Mouse (Mus musculus) hindbrain, embryonic 14.5 days (tissue): Measurements from ENCODE around the gene Meltf. TPM values are rescaled to one million over a fixed set of nuclear protein-coding genes. Genes with fewer than 3 reads are reported as not detected.

Experiments
- ATAC-seq: fragments of 200-750 bp; cut with Nextera tagmentation; 2 replicates; pipeline ENCODE4 v1.8.0; 2017; ENCODE audit warnings: moderate number of reproducible peaks, mild to moderate bottlenecking, moderate TSS enrichment, moderate library complexity; ENCODE audit not compliant: low FRiP score
- DNase-seq: peaks from one replicate; pipeline ENCODE4 v3.0.0-alpha.2; 2015; ENCODE audit warnings: low spot score
- H3K27ac ChIP-seq: fragments of 300-500 bp; sonication (generic); 2 replicates; pipeline ENCODE4 v1.5.1; 2014; ENCODE audit warnings: mild to moderate bottlenecking, moderate library complexity
- H3K27me3 ChIP-seq: fragments of 300-500 bp; sonication (generic); 2 replicates; pipeline ENCODE4 v1.6.1; 2014; ENCODE audit warnings: mild to moderate bottlenecking, low read length, mixed read lengths; ENCODE audit not compliant: control insufficient read depth, insufficient read depth
- H3K36me3 ChIP-seq: fragments of 300-500 bp; sonication (generic); replicated peaks from 2 replicates; pipeline ENCODE4 v1.6.1; 2014; ENCODE audit not compliant: control insufficient read depth, insufficient read depth
- H3K4me1 ChIP-seq: fragments of 300-500 bp; sonication (generic); replicated peaks from 2 replicates; pipeline ENCODE4 v1.6.1; 2014; ENCODE audit warnings: antibody characterized with exemption, low read length, mixed read lengths; ENCODE audit not compliant: control insufficient read depth, insufficient read depth
- H3K4me2 ChIP-seq: fragments of 300-500 bp; sonication (generic); replicated peaks from 2 replicates; pipeline ENCODE4 v1.6.1; 2014; ENCODE audit warnings: mild to moderate bottlenecking, moderate library complexity
- H3K4me3 ChIP-seq: fragments of 300-500 bp; sonication (generic); replicated peaks from 2 replicates; pipeline ENCODE4 v1.5.1; 2014; ENCODE audit warnings: mild to moderate bottlenecking, low read length
- H3K9ac ChIP-seq: fragments of 300-500 bp; sonication (generic); 2 replicates; pipeline ENCODE4 v1.6.1; 2014
- H3K9me3 ChIP-seq: fragments of 300-500 bp; sonication (generic); 2 replicates; pipeline ENCODE4 v1.6.1; 2016; ENCODE audit warnings: low read length; ENCODE audit not compliant: control insufficient read depth
- WGBS: fragments of 180-500 bp; shearing (Covaris S2); extraction: QIAGEN DNeasy Blood & Tissue Kit; methylation state at CpG from one replicate; pipeline ENCODE4 v1.1.7; 2014; 5-methylcytosine and 5-hydroxymethylcytosine counted together
- polyA plus RNA-seq: library from polyadenylated mRNA; unstranded; fragments of >200 nt; fragmentation: Nextera tagmentation; extraction: Ambion mirVana; gene quantifications from 2 replicates; pipeline ENCODE4 v1.2.1, GENCODE M21; 2014

The Meltf gene
- polyA plus RNA-seq = 0.17 and 0.22 TPM in 2 replicates

DNA sequence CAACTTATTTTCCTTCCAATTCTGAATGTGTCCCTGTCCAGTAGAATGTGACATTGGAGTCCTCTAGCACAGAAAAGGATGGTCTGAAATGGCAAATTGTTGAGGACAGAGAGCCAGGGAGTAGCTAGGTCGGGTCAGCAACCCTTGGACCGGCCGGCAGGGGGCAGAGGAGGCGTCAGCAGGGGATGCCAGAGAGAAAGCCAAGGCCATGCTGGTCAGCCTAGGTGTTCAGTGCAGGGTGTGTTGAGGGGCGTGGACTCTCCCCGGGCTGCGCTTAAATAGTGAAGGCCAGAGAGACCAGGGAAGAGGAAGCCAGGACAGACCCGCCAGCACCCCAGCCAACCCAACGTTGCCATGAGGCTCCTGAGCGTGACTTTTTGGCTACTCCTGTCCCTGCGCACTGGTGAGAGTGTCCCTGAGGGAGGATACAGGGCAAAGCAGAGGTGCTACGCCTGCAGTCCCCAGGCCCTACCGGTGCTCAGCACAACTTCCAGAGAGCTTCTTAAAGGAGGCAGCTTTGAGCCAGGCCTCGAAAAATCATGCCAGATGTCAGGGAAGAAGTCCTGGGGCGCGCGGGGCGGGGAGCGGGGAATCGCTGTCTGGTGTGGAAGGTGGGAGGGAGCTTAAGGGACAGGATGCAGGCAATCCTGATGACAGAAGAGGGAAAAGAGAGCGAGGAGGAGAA is at the start of gene Meltf:
TSS of gene Meltf (plus strand) at position 238 of the 685 bp plus-strand sequence.
- no peak within 1 kb of the TSS for H3K4me3 ChIP-seq
- H3K36me3 ChIP-seq = 0 out of 2 replicates have a peak, but pooled peaks cover 15% of the 10 kb centered on the region
- ATAC-seq (peak; percentile 52; the same call in 1 of the 2 replicates), DNase-seq (peak; percentile 49)
- H3K27ac ChIP-seq = no peak within 1 kb of the TSS
- WGBS = 29% methylated on average over 21 of the region's 21 CpGs
- H3K9ac ChIP-seq = no peak within 1 kb of the TSS
- H3K27me3 ChIP-seq = no peaks in the 10 kb centered on the region
- H3K4me2 ChIP-seq = no peak within 1 kb of the TSS
- H3K9me3 ChIP-seq = no peaks in the 10 kb centered on the region
- H3K4me1 ChIP-seq = no peaks in the 10 kb centered on the region

DNA sequence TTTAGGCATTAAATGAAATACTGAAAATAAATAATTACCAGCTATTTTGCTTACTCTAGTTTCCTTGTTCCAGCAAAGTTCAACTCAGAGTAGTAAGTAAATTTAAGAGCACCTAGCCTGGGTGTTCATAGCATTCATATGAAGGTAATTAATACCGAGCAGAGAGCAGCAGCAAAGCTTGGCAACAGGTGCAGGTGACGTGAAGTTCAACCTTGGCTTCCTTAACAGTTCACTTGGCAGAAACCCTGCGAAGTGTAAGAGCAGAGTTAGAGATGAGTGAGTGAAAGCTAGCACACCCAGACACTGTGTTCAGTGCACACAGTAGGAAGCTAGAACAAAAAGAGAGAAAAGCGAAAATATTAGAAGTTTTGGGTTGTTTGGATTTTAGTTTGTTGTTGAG is 47.9 kb upstream of the Meltf start:
- no peaks in the 10 kb centered on the region for H3K9me3 ChIP-seq
- H3K4me3 ChIP-seq = no peak overlapping the region
- H3K4me1 ChIP-seq = no peaks in the 10 kb centered on the region
- H3K4me2 ChIP-seq = no peak overlapping the region
- no peak for DNase-seq
- WGBS = 89% methylated on average over 4 of the region's 4 CpGs
- H3K9ac ChIP-seq = no peak overlapping the region
- H3K36me3 ChIP-seq = 0 out of 2 replicates have a peak, but pooled peaks cover 6% of the 10 kb centered on the region
- no peak overlapping the region for H3K27ac ChIP-seq
- no peak for ATAC-seq
- H3K27me3 ChIP-seq = no peaks in the 10 kb centered on the region

DNA sequence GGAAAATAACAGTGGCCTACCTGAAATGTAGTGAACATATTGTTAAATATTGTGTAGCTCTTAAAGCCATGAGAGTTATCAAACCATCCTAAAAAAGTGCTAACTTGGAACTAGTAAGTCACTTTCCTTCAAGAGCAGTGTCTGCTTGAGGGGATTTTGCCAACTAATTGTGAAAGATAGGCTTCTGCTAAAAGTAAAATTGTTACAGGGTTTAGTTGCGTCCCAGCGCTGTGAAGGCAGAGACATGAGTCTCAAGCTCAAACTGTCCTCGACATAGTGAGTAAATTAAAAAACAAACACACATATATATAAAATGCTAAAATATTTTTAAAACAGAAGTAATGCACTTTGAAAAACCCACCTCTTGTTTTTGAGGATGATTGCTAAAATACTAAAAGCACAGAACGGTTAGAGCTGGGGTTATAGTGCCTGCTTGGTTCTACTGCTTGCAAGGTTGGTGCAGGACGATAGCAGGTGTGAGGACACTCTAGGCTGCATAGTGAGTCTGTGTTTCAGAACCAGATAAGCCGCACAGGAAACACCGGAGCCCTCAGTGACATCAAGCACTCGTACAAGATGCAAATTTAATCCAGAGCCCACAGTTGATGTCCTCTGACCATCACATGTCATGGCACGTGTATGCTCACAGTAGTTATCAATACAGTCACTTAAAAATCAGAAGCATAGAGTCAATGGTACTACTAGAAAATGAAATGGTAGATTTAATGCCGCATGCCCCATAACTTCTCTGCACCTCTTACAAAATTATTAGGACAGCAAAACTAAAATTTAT is 45.8 kb upstream of the Meltf start:
- WGBS = 96% methylated on average over 10 of the region's 10 CpGs
- Histone ChIP-seq H3K27ac (no peak overlapping the region), H3K9ac (no peak overlapping the region), H3K4me1 (no peaks in the 10 kb centered on the region), H3K9me3 (no peaks in the 10 kb centered on the region), H3K36me3 (0 out of 2 replicates have a peak, but pooled peaks cover 6% of the 10 kb centered on the region), H3K27me3 (no peaks in the 10 kb centered on the region), H3K4me2 (no peak overlapping the region), H3K4me3 (no peak overlapping the region)
- DNase-seq (no peak), ATAC-seq (no peak)

DNA sequence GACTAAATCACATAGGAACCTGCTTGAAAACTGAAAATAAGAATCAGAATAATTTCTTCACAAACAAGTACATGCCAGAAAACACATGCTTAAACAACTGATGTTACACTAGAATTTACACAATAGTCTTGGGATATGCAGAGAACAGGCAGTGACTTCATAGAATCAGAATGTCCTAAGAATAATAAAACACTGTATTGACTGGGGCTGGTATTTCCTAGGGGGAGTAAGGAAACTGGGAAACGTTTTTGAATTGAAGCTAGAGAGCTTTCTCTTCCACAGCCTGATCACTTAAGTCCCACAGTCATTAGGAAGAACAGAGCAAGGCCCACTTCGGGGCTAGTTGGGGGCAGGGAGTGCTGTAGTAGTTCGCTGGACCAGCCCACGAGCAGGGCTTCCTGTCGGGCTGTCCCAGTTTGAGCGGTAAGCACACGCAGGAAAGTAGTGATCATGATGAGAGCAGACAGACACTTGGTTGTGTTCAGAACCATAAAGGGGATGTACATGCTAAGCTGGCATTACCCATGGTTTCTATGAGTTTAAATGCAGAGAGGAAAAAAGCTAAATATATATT is 44.5 kb upstream of the Meltf start:
- H3K9ac ChIP-seq = no peak overlapping the region
- H3K4me2 ChIP-seq = no peak overlapping the region
- no peaks in the 10 kb centered on the region for H3K27me3 ChIP-seq
- H3K27ac ChIP-seq = no peak overlapping the region
- DNase-seq = no peak
- peaks cover 14% of the 10 kb centered on the region; the same call in 1 of the 2 replicates for H3K36me3 ChIP-seq
- no peaks in the 10 kb centered on the region for H3K9me3 ChIP-seq
- H3K4me3 ChIP-seq = no peak overlapping the region
- H3K4me1 ChIP-seq = no peaks in the 10 kb centered on the region
- ATAC-seq = no peak
- WGBS = 85% methylated on average over 7 of the region's 7 CpGs

DNA sequence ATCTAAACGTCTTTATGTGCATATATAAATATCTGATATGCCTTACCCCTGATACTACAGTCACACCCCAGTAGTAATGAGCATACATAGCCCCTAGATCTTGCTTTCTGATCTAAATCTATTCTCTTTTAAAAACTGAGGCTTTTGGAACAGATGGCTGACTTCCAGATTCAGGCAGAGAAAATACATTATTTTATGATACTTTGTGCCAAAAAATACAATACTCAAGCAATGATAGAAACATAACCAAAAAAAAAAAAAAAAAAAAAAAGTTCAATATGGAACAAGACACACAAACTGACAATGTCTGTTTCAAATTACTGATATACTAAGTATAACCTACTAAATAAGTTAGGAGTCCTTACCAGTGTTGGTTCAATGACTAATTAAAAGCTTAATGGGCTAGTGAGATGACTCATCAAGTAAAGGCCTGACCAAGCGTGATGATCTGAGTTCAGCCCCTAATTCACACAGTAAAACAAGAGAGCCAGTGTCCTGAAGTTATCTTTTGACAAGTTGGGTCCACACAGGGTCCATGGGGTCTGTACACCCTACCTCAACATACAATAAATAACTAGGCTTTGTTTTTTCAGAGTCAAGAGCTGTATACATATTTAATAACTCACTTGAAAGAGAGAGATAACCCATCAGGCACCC is 43.8 kb upstream of the Meltf start:
- ATAC-seq (no peak), DNase-seq (no peak)
- peaks cover 8% of the 10 kb centered on the region; the same call in 1 of the 2 replicates for H3K36me3 ChIP-seq
- no peaks in the 10 kb centered on the region for H3K4me1 ChIP-seq
- no peak overlapping the region for H3K9ac ChIP-seq
- H3K27me3 ChIP-seq = no peaks in the 10 kb centered on the region
- no peak overlapping the region for H3K27ac ChIP-seq
- H3K9me3 ChIP-seq = no peaks in the 10 kb centered on the region
- H3K4me2 ChIP-seq = no peak overlapping the region
- no peak overlapping the region for H3K4me3 ChIP-seq
- 83% methylated on average over 2 of the region's 2 CpGs for WGBS

DNA sequence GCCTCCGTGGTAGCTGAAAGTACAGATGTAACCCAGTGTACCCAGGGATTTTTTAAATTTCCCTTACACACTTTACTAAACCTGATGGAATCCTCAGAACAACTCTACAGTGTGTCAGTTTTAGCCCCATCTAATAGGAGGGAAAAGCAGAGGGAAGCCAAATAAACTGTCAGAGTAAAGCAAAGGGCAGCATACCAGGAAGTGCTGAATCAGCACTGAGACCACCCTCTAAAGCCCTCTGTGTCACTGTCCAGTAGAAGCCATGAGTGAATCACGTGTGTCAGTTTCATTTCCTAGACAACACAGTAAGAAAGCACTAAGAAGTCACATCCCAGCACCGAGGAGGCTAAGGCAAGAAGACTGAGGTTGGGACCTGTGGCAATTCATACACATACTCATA is 41.2 kb upstream of the Meltf start:
- 86% methylated on average over 3 of the region's 3 CpGs for WGBS
- H3K4me1 ChIP-seq = no peaks in the 10 kb centered on the region
- DNase-seq = no peak
- H3K36me3 ChIP-seq = peaks cover 8% of the 10 kb centered on the region; the same call in 1 of the 2 replicates
- H3K4me3 ChIP-seq = no peak overlapping the region
- no peak for ATAC-seq
- H3K27me3 ChIP-seq = no peaks in the 10 kb centered on the region
- H3K9me3 ChIP-seq = no peaks in the 10 kb centered on the region
- H3K4me2 ChIP-seq = no peak overlapping the region
- H3K9ac ChIP-seq = no peak overlapping the region
- no peak overlapping the region for H3K27ac ChIP-seq

DNA sequence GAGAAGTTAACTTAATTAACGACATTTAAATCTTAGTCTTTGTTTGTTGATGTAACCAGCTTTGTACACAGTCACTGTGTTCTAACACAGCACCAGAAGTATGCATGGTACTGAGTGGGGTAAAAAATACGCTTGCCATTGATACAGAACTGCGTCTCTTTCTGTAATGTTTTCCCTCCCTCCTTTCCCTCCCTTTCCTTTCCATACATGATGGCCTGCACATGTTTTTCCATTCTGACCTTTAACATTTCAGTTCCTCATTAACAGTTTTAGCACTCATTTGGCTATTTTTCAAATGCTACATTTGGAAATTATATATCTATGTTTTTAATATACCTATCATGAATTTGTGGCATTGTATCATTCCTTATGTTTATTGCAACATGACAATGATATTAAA is 34.4 kb upstream of the Meltf start:
- Histone ChIP-seq H3K9me3 (no peaks in the 10 kb centered on the region), H3K4me3 (no peak overlapping the region), H3K4me1 (no peaks in the 10 kb centered on the region), H3K27ac (no peak overlapping the region), H3K36me3 (no peaks in the 10 kb centered on the region; the same call in 1 of the 2 replicates), H3K9ac (no peak overlapping the region), H3K4me2 (no peak overlapping the region), H3K27me3 (no peaks in the 10 kb centered on the region)
- DNase-seq (no peak), ATAC-seq (no peak)
- WGBS = 92% methylated on average over 3 of the region's 3 CpGs

DNA sequence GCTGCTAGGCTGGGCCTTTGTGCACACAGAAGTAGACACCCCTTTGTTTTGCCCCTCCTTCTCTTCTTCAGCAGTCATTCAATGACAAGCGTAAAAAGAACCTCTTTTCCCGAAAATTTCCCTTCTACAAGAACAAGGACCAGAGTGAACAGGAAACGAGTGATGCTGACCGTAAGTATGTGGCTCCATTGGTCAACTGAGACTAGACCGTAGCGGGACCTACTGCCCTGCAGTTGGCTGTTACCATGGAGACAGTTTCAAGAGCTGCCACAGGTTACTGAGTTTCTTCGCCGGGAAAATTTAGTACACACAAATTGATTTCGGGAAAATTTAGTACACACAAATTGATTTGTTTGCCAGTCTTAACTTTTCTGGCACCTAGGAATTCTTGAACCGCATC is 31.8 kb upstream of the Meltf start:
- ATAC-seq = no peak

DNA sequence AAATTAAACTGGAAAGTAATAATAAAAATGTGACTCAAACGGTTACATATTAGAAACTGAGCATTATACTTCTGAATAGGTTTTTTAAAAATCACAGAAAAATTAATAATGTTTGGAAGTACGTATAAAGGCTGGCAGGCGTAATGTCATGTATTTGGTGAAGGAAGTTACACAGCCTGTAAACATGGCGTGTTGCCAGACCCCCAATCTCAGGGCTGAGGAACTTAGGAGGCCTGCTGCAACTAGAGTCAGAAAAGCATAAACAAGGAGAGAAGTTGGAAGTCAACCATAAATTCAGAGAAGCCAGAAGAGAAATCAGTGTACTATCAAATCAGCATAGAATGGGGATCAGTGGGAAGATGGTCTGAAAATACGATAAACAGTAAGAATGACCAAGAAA is 14.7 kb upstream of the Meltf start:
- Histone ChIP-seq H3K36me3 (peaks cover 55% of the 10 kb centered on the region), H3K4me3 (no peak overlapping the region), H3K4me2 (no peak overlapping the region), H3K4me1 (no peaks in the 10 kb centered on the region), H3K27ac (no peak overlapping the region), H3K27me3 (no peaks in the 10 kb centered on the region), H3K9me3 (no peaks in the 10 kb centered on the region), H3K9ac (no peak overlapping the region)
- WGBS = 94% methylated on average over 5 of the region's 5 CpGs
- DNase-seq = no peak
- no peak for ATAC-seq

More for the DNA sequence above, 31.8 kb upstream of the Meltf start:
- peak overlapping the region; percentile 11; the same call in 1 of the 2 replicates for H3K4me3 ChIP-seq
- H3K4me1 ChIP-seq = no peaks in the 10 kb centered on the region
- peak; percentile 38 for DNase-seq
- no peak overlapping the region for H3K9ac ChIP-seq
- H3K9me3 ChIP-seq = no peaks in the 10 kb centered on the region
- peak overlapping the region; percentile 28 for H3K4me2 ChIP-seq
- H3K27me3 ChIP-seq = no peaks in the 10 kb centered on the region
- no peak overlapping the region for H3K27ac ChIP-seq
- 44% methylated on average over 10 of the region's 10 CpGs for WGBS
- no peaks in the 10 kb centered on the region for H3K36me3 ChIP-seq
